Mouse (Mus musculus) stomach, postnatal 0 days (tissue): ENCODE measurements at regions not wholly inside any gene's neighbourhood (a gene's known extent, or its start where the extent isn't known, plus 50 kb on each side); places are given as distances from the start of the nearest gene placed in this dataset.

Experiments used
- ATAC-seq: fragments of 200-750 bp; cut with Nextera tagmentation; 2 replicates; pipeline ENCODE4 v1.8.0; 2017; ENCODE audit not compliant: low FRiP score, low TSS enrichment
- DNase-seq: peaks from one replicate; pipeline ENCODE4 v3.0.0-alpha.2; 2016; ENCODE audit warnings: low spot score
- H3K27ac ChIP-seq: fragments of 300-500 bp; sonication (generic); replicated peaks from 2 replicates; pipeline ENCODE4 v1.5.1; 2014; ENCODE audit warnings: mild to moderate bottlenecking, control low read depth
- H3K27me3 ChIP-seq: fragments of 300-500 bp; sonication (generic); 2 replicates; pipeline ENCODE4 v1.6.1; 2014; ENCODE audit warnings: low read length; ENCODE audit not compliant: control insufficient read depth, insufficient read depth
- H3K36me3 ChIP-seq: fragments of 300-500 bp; sonication (generic); 2 replicates; pipeline ENCODE4 v1.6.1; 2014; ENCODE audit warnings: low read length, mixed read lengths; ENCODE audit not compliant: control insufficient read depth, insufficient read depth
- H3K4me1 ChIP-seq: fragments of 300-500 bp; sonication (generic); replicated peaks from 2 replicates; pipeline ENCODE4 v1.6.1; 2014; ENCODE audit warnings: antibody characterized with exemption; ENCODE audit not compliant: control insufficient read depth, insufficient read depth
- H3K4me2 ChIP-seq: fragments of 300-500 bp; sonication (generic); replicated peaks from 2 replicates; pipeline ENCODE4 v1.6.1; 2014; ENCODE audit warnings: low read depth, mild to moderate bottlenecking, control low read depth, moderate library complexity
- H3K4me3 ChIP-seq: fragments of 300-500 bp; sonication (generic); 2 replicates; pipeline ENCODE4 v1.5.1; 2014; ENCODE audit warnings: low read depth, low read length, control low read depth
- H3K9ac ChIP-seq: fragments of 300-500 bp; sonication (generic); 2 replicates; pipeline ENCODE4 v1.6.1; 2014; ENCODE audit warnings: mild to moderate bottlenecking, low read length, control low read depth, mixed read lengths
- H3K9me3 ChIP-seq: fragments of 300-500 bp; sonication (generic); 2 replicates; pipeline ENCODE4 v1.6.1; 2016; ENCODE audit warnings: low read length; ENCODE audit not compliant: control insufficient read depth
- CTCF ChIP-seq: IDR thresholded peaks from 2 replicates; pipeline ENCODE4 v1.5.1; 2016; ENCODE audit warnings: antibody characterized with exemption, low read depth, mild to moderate bottlenecking, moderate library complexity
- EP300 ChIP-seq: optimal IDR thresholded peaks from 2 replicates; pipeline ENCODE3; 2016; ENCODE audit warnings: antibody characterized with exemption
- WGBS: fragments of 180-500 bp; shearing (Covaris S2); extraction: QIAGEN DNeasy Blood & Tissue Kit; methylation state at CpG from one replicate; pipeline ENCODE4 v1.1.7; 2014; 5-methylcytosine and 5-hydroxymethylcytosine counted together

DNA sequence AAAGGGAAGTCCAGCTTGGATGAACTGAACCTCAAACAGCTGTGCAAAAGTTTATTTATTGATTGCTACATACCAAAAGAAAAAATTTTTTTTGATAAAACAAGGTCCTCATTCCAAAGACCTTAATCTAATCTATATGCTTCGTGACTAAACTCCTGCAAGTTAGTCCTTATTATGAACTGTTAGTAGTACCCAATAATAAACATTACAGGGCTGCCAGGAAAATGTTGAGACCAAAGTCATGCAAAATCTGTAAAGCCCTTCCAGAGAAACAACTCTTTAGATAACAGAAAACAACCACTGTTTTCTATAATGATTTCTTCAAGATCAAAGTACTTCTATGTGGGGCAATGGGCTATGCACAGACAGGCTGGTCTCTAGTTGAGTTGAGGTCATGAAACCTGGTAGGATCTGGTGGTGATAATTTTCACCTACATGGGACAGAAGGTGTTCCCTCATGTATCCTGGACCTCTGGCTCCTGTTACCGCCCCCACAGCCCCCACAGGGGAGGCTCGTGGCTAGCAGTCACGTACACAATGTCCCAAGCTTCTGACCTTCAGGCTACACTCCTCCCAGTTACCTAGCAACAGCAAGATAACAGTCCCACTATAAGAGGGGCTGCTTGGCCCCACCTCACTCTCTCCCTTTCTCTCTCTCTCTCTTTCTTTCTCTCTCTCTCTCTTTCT lies 76.4 kb upstream of the Cep85l start:
- no peak for ATAC-seq
- no peak for DNase-seq
- H3K9ac ChIP-seq = no peak overlapping the region
- TF ChIP-seq CTCF (no peak), EP300 (no peak)
- no peaks in the 10 kb centered on the region for H3K4me1 ChIP-seq
- no peaks in the 10 kb centered on the region for H3K36me3 ChIP-seq
- H3K27me3 ChIP-seq = no peaks in the 10 kb centered on the region
- WGBS = 41% methylated on average over 4 of the region's 4 CpGs
- no peak overlapping the region for H3K4me2 ChIP-seq
- H3K4me3 ChIP-seq = no peak overlapping the region
- H3K9me3 ChIP-seq = no peaks in the 10 kb centered on the region
- no peak overlapping the region for H3K27ac ChIP-seq

DNA sequence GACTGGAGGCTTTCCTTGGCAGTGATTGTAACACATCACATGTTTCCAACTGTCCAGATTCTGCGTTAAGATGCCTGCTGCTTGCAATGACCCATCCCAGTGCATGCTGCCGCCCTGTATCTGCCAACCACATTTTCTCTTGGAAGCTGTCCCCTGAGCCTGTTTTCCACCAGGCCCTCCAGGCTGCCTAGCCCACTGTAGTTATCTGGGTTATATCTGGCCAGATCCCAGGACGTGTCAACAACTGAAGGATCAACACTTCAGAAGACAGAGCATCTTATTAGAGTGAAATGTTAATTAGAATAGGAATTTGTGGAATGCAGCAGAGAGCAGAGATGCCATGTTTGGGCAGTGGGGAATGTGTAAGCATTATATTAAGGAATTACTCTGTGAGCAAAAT lies 65.0 kb upstream of the Cep85l start:
- no peaks in the 10 kb centered on the region for H3K9me3 ChIP-seq
- H3K4me1 ChIP-seq = no peaks in the 10 kb centered on the region
- no peak overlapping the region for H3K9ac ChIP-seq
- WGBS = 38% methylated on average over 3 of the region's 3 CpGs
- no peak overlapping the region for H3K27ac ChIP-seq
- H3K4me2 ChIP-seq = no peak overlapping the region
- ATAC-seq = no peak
- DNase-seq = no peak
- H3K27me3 ChIP-seq = no peaks in the 10 kb centered on the region
- TF ChIP-seq EP300 (no peak), CTCF (no peak)
- H3K4me3 ChIP-seq = no peak overlapping the region
- H3K36me3 ChIP-seq = no peaks in the 10 kb centered on the region

DNA sequence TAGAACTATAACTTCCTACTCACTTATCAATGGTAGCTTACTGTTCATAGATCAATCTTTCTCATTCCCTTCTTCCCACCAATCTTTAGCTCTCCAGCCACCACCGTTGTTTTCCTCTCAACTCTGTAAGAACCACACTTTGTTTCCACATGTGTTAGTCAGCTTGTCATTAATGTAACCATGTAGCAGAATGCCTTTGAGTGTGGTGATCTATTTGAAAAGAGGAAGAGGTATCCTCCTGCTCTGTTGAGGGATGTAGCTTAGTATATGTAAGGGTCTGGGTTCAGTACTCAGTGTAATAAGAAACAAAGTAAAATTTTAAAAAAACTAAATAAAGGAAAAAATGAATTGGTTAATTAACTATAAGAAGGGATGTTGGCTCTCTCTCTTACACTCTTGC lies 63.7 kb upstream of the Cep85l start:
- ATAC-seq = no peak
- WGBS = 89% methylated on average over 1 of the region's 1 CpGs
- H3K9me3 ChIP-seq = no peaks in the 10 kb centered on the region
- H3K27ac ChIP-seq = no peak overlapping the region
- no peaks in the 10 kb centered on the region for H3K4me1 ChIP-seq
- DNase-seq = no peak
- H3K36me3 ChIP-seq = no peaks in the 10 kb centered on the region
- no peak overlapping the region for H3K4me3 ChIP-seq
- H3K9ac ChIP-seq = no peak overlapping the region
- TF ChIP-seq EP300 (no peak), CTCF (no peak)
- H3K4me2 ChIP-seq = no peak overlapping the region
- H3K27me3 ChIP-seq = no peaks in the 10 kb centered on the region

GRCm38 (mm10) chr10:53442912-53443311 lies 63.2 kb upstream of the Cep85l start:
- no peak for DNase-seq
- ATAC-seq = no peak
- no peaks in the 10 kb centered on the region for H3K9me3 ChIP-seq
- WGBS = 98% methylated on average over 14 of the region's 14 CpGs
- no peak overlapping the region for H3K4me3 ChIP-seq
- TF ChIP-seq CTCF (no peak), EP300 (no peak)
- H3K4me2 ChIP-seq = no peak overlapping the region
- no peaks in the 10 kb centered on the region for H3K36me3 ChIP-seq
- H3K4me1 ChIP-seq = no peaks in the 10 kb centered on the region
- no peaks in the 10 kb centered on the region for H3K27me3 ChIP-seq
- H3K27ac ChIP-seq = no peak overlapping the region
- no peak overlapping the region for H3K9ac ChIP-seq

- no peaks in the 10 kb centered on the region for H3K27me3 ChIP-seq
- no peak overlapping the region for H3K27ac ChIP-seq
- ATAC-seq (no peak), DNase-seq (no peak)
- 67% methylated on average over 1 of the region's 1 CpGs for WGBS
- TF ChIP-seq CTCF (no peak), EP300 (no peak)
- no peaks in the 10 kb centered on the region for H3K4me1 ChIP-seq
- H3K36me3 ChIP-seq = no peaks in the 10 kb centered on the region
- H3K9ac ChIP-seq = no peak overlapping the region
- no peaks in the 10 kb centered on the region for H3K9me3 ChIP-seq
- no peak overlapping the region for H3K4me2 ChIP-seq
- H3K4me3 ChIP-seq = no peak overlapping the region
Measured at GRCm38 (mm10) chr10:53440251-53440650, 60.5 kb upstream of the Cep85l start.

- no peak for ATAC-seq
- TF ChIP-seq EP300 = no peak
- no peak for TF ChIP-seq CTCF
- WGBS = 51% methylated on average over 4 of the region's 4 CpGs
Measured at GRCm38 (mm10) chr10:53438388-53438787, 58.6 kb upstream of the Cep85l start.

More at GRCm38 (mm10) chr10:53438388-53438787, 58.6 kb upstream of the Cep85l start:
- Histone ChIP-seq H3K4me1 (no peaks in the 10 kb centered on the region), H3K27me3 (no peaks in the 10 kb centered on the region), H3K9me3 (no peaks in the 10 kb centered on the region), H3K4me3 (no peak overlapping the region), H3K4me2 (no peak overlapping the region), H3K9ac (no peak overlapping the region), H3K36me3 (no peaks in the 10 kb centered on the region), H3K27ac (no peak overlapping the region)
- DNase-seq = no peak
